Mouse (Mus musculus): ENCODE results near the gene Ccdc134. TPM values are rescaled to one million over a fixed set of nuclear protein-coding genes. Genes with fewer than 3 reads are reported as not detected.
"Not testable (repeated sequence)": the region's sequence is repeated elsewhere in the genome, so short reads cannot be mapped to it uniquely, and the experiment has no call there.

The Ccdc134 gene
- 17.8 and 20.3 TPM in 2 replicates for polyA plus RNA-seq (2016; fragmentation: Nextera tagmentation; extraction: Ambion mirVana)

DNA sequence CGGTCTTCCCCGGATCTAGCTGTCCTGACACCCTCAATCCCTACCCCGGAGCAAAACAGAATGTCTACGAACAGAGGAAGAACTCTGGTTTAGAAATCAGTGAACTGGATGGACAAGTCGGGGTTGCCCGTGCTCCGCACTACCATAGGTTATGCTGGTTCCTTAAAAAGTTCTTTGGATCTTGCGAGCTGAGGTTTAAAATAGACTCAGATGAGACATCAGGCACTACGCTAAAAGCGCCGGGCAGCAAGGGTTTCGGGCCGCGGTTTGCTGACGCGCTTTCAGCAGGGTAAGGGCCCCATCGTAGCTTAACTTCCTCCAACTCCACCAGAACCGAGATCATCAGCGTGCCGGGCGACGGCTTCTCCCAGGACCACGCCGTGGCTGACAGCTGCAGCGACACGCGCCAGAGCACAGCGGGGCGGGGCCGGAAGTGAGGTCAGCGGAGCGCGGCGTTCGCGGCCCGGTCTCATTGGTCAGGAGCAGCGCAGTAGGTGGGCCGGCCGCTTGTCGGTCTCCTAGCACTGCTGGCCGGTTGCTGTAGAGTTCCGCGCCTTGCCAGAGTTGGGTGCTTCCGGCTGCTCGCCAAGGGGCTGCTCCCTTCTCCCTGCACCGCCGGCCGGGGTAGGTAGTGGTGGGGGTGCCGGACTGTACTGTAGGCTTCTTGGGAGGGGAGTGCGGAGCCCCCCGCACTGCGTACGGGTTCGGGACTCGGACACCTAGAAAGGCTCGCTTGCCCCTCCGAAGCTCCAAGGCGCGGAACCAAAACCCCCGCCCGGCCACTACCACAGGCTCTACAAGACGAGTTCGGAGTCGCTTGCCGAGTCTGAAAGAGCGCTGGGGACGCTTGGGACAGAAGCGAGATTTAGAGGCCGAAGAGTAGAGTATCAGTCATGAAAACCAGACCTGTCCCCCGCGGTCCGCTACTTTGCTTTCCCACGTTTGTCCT lies at the start of gene Ccdc134:
Gene Ccdc134 (plus strand): TSS at position 497 of the 949 bp plus-strand sequence.
- Histone ChIP-seq H3K36me3 (peaks cover 6% of the 10 kb centered on the region; the same call in 1 of the 2 replicates), H3K27ac (no peak within 1 kb of the TSS), H3K4me2 (replicated peaks) (peak within 1 kb of the TSS; percentile 81), H3K9ac (peak within 1 kb of the TSS; percentile 77), H3K9me3 (no peaks in the 10 kb centered on the region), H3K27me3 (replicated peaks) (0 out of 2 replicates have a peak, but pooled peaks cover 5% of the 10 kb centered on the region), H3K4me1 (peaks cover 10% of the 10 kb centered on the region; the same call in 1 of the 2 replicates), H3K4me3 (peak within 1 kb of the TSS; percentile 75)
- ATAC-seq (ENCODE audit: low FRiP score, low read depth): peak; percentile 99
- WGBS: 2% methylated on average over 74 of the region's 74 CpGs

DNA sequence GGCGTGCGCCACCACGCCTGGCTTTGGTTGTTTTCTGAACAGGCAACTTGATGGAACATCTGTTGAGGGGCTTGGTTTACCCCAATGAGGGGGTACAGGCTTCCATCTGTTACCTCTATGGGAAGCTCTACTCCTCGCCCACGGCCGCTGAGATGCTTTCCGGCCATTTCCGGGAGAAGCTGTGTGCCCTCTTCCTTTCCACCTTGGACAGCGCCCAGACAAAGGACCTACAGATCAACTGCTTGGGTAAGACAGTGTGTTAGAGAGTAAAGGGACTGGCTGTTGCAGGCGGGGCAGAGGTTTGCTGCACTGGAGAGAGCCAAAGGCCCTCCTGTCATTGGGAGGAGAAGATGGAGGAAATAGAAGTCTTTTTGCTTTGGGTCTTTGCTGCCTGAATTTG lies 47.8 kb upstream of the Ccdc134 start:
- H3K36me3 ChIP-seq: no peaks in the 10 kb centered on the region
- WGBS: 65% methylated on average over 10 of the region's 10 CpGs

DNA sequence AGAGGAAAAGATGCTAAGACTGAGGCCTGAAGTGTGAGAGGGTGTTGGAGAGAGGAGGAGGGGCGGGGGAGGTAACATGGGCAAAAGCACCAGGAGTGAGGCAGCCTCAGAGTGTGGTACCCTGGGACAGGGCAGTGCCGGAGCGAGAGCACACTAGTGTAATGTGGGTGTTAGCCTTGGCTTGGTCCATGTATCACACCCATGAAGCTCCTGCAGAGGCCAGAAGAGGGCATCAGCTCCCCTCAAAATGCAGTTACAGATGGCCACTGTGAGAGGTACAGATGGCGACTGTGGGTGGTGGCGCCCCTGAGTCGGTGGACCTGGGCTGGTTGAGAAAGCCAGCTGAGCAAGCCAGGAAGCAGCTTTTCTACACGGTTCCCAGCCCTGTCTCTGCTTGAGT lies 46.6 kb upstream of the Ccdc134 start:
- Histone ChIP-seq H3K27ac (no peak overlapping the region), H3K9me3 (no peaks in the 10 kb centered on the region), H3K4me1 (no peaks in the 10 kb centered on the region), H3K4me3 (no peak overlapping the region), H3K27me3 (replicated peaks) (no peaks in the 10 kb centered on the region), H3K9ac (no peak overlapping the region), H3K4me2 (replicated peaks) (no peak overlapping the region), H3K36me3 (no peaks in the 10 kb centered on the region)
- no peak for ATAC-seq (ENCODE audit: low FRiP score, low read depth)
- 31% methylated on average over 7 of the region's 7 CpGs for WGBS

More for the DNA sequence above, 47.8 kb upstream of the Ccdc134 start:
- ATAC-seq (ENCODE audit: low FRiP score, low read depth): no peak
- H3K4me2 ChIP-seq (replicated peaks): no peak overlapping the region
- no peak overlapping the region for H3K9ac ChIP-seq
- no peak overlapping the region for H3K4me3 ChIP-seq
- H3K4me1 ChIP-seq: no peaks in the 10 kb centered on the region
- no peaks in the 10 kb centered on the region for H3K9me3 ChIP-seq
- H3K27me3 ChIP-seq (replicated peaks): no peaks in the 10 kb centered on the region
- no peak overlapping the region for H3K27ac ChIP-seq

GRCm38 (mm10) chr15:82085606-82086005 lies 42.1 kb upstream of the Ccdc134 start:
- no peaks in the 10 kb centered on the region for H3K4me1 ChIP-seq
- H3K27me3 ChIP-seq (replicated peaks): no peaks in the 10 kb centered on the region
- no peak overlapping the region for H3K4me3 ChIP-seq
- H3K4me2 ChIP-seq (replicated peaks): no peak overlapping the region
- ATAC-seq (ENCODE audit: low FRiP score, low read depth): no peak
- WGBS: 91% methylated on average over 9 of the region's 9 CpGs
- H3K9ac ChIP-seq: no peak overlapping the region
- H3K27ac ChIP-seq: no peak overlapping the region
- H3K9me3 ChIP-seq: no peaks in the 10 kb centered on the region
- H3K36me3 ChIP-seq: no peaks in the 10 kb centered on the region

DNA sequence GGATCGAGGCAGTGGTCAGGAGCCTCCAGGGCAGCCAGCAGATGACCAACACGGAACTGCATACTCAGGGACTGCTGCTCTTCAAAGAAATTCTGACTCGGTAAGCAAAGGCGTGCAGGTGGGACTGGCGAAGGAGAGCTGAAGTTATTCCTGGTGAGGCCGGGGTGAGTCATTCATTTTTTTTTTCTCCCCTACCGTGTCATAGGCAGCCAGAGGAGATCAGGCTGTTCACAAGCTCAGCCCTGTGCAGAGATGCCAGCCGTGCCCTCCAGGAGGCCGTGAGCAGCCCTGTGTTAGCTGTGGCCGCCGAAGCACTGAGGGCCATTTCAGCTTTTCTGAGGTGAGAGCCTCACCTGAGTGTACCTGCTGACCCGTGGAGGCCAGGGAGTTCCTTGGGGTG lies 41.6 kb upstream of the Ccdc134 start:
- Histone ChIP-seq H3K36me3 (no peaks in the 10 kb centered on the region), H3K9ac (no peak overlapping the region), H3K4me1 (no peaks in the 10 kb centered on the region), H3K4me3 (no peak overlapping the region), H3K27ac (no peak overlapping the region), H3K27me3 (replicated peaks) (no peaks in the 10 kb centered on the region), H3K9me3 (no peaks in the 10 kb centered on the region), H3K4me2 (replicated peaks) (no peak overlapping the region)
- WGBS: 81% methylated on average over 12 of the region's 12 CpGs
- no peak for ATAC-seq (ENCODE audit: low FRiP score, low read depth)

GRCm38 (mm10) chr15:82087266-82087665 lies 40.5 kb upstream of the Ccdc134 start:
- ATAC-seq (ENCODE audit: low FRiP score, low read depth): no peak
- Histone ChIP-seq H3K4me1 (no peaks in the 10 kb centered on the region), H3K27ac (no peak overlapping the region), H3K9me3 (no peaks in the 10 kb centered on the region), H3K36me3 (no peaks in the 10 kb centered on the region), H3K4me2 (replicated peaks) (no peak overlapping the region), H3K4me3 (no peak overlapping the region), H3K27me3 (replicated peaks) (no peaks in the 10 kb centered on the region), H3K9ac (no peak overlapping the region)
- 14% methylated on average over 10 of the region's 10 CpGs for WGBS

- no peak for ATAC-seq (ENCODE audit: low FRiP score, low read depth)
- H3K9ac ChIP-seq: no peak overlapping the region
- 78% methylated on average over 7 of the region's 7 CpGs for WGBS
- no peaks in the 10 kb centered on the region for H3K4me1 ChIP-seq
- no peaks in the 10 kb centered on the region for H3K36me3 ChIP-seq
- H3K27ac ChIP-seq: no peak overlapping the region
- no peaks in the 10 kb centered on the region for H3K27me3 ChIP-seq (replicated peaks)
- H3K4me3 ChIP-seq: no peak overlapping the region
- H3K4me2 ChIP-seq (replicated peaks): no peak overlapping the region
- no peaks in the 10 kb centered on the region for H3K9me3 ChIP-seq
These were observed 36.7 kb upstream of the Ccdc134 start for GRCm38 (mm10) chr15:82091061-82091460.

- no peaks in the 10 kb centered on the region for H3K9me3 ChIP-seq
- no peak overlapping the region for H3K4me2 ChIP-seq (replicated peaks)
- H3K27ac ChIP-seq: no peak overlapping the region
- no peaks in the 10 kb centered on the region for H3K27me3 ChIP-seq (replicated peaks)
- H3K9ac ChIP-seq: no peak overlapping the region
- no peak for ATAC-seq (ENCODE audit: low FRiP score, low read depth)
- WGBS: 18% methylated on average over 8 of the region's 8 CpGs
- H3K36me3 ChIP-seq: no peaks in the 10 kb centered on the region
- no peaks in the 10 kb centered on the region for H3K4me1 ChIP-seq
- no peak overlapping the region for H3K4me3 ChIP-seq
These were observed 20.7 kb upstream of the Ccdc134 start for GRCm38 (mm10) chr15:82106953-82107555.

GRCm38 (mm10) chr15:82120544-82120943 lies 7.2 kb upstream of the Ccdc134 start:
- no peak overlapping the region for H3K4me3 ChIP-seq
- H3K27me3 ChIP-seq (replicated peaks): 0 out of 2 replicates have a peak, but pooled peaks cover 5% of the 10 kb centered on the region
- no peak overlapping the region for H3K9ac ChIP-seq
- ATAC-seq (ENCODE audit: low FRiP score, low read depth): no peak
- no peaks in the 10 kb centered on the region for H3K9me3 ChIP-seq
- H3K27ac ChIP-seq: no peak overlapping the region
- WGBS: 84% methylated on average over 8 of the region's 8 CpGs
- no peaks in the 10 kb centered on the region for H3K4me1 ChIP-seq
- no peaks in the 10 kb centered on the region for H3K36me3 ChIP-seq
- H3K4me2 ChIP-seq (replicated peaks): no peak overlapping the region

- not testable (repeated sequence) for ATAC-seq (ENCODE audit: low FRiP score, low read depth); H3K36me3 ChIP-seq; H3K27ac ChIP-seq; H3K9ac ChIP-seq; H3K9me3 ChIP-seq; H3K27me3 ChIP-seq (replicated peaks); H3K4me3 ChIP-seq; H3K4me1 ChIP-seq
- peak overlapping the region; percentile 81; the same call in 1 of the 2 replicates for H3K4me2 ChIP-seq (replicated peaks)
- 80% methylated on average over 4 of the region's 4 CpGs for WGBS
These were observed 1.0 kb upstream of the Ccdc134 start for GRCm38 (mm10) chr15:82126690-82127089.

- Histone ChIP-seq H3K4me2 (replicated peaks) (peak overlapping the region; percentile 81), H3K36me3 (peaks cover 6% of the 10 kb centered on the region; the same call in 1 of the 2 replicates), H3K9ac (peak overlapping the region; percentile 77), H3K9me3 (no peaks in the 10 kb centered on the region), H3K27ac (no peak overlapping the region), H3K27me3 (replicated peaks) (0 out of 2 replicates have a peak, but pooled peaks cover 5% of the 10 kb centered on the region), H3K4me1 (peaks cover 10% of the 10 kb centered on the region; the same call in 1 of the 2 replicates), H3K4me3 (peak overlapping the region; percentile 75)
- 1% methylated on average over 5 of the region's 5 CpGs for WGBS
- peak; percentile 1; the same call in 1 of the 2 replicates for ATAC-seq (ENCODE audit: low FRiP score, low read depth)
These were observed 676 bp downstream of the Ccdc134 start for GRCm38 (mm10) chr15:82128398-82128797.

DNA sequence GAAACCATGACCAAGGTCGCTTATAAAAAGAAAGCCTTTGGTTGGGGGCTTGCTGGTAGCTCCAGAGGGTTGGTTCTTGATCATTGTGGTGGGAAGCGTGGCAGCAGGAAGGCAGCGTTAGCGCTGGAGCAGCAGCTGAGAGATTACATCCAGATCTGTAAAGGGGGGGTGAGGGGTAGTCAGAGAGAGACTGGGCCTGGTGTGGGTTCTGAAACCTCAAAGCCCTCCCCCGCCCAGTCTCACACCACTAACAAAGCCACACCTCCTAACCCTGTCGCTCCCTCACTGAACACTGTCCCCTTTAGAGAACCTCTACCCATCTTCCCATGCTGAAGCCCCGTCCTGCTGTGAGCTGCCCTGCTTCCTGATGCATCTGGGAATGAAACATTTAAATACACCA lies 2.9 kb downstream of the Ccdc134 start:
- peaks cover 10% of the 10 kb centered on the region; the same call in 1 of the 2 replicates for H3K4me1 ChIP-seq
- no peaks in the 10 kb centered on the region for H3K27me3 ChIP-seq (replicated peaks)
- no peak overlapping the region for H3K4me2 ChIP-seq (replicated peaks)
- H3K27ac ChIP-seq: no peak overlapping the region
- no peak for ATAC-seq (ENCODE audit: low FRiP score, low read depth)
- H3K9me3 ChIP-seq: no peaks in the 10 kb centered on the region
- no peak overlapping the region for H3K9ac ChIP-seq
- WGBS: 65% methylated on average over 7 of the region's 7 CpGs
- H3K36me3 ChIP-seq: peaks cover 6% of the 10 kb centered on the region; the same call in 1 of the 2 replicates
- H3K4me3 ChIP-seq: no peak overlapping the region
